12 mouse cellular contexts compared by ENCODE assay signal in the genomic region with DNA sequence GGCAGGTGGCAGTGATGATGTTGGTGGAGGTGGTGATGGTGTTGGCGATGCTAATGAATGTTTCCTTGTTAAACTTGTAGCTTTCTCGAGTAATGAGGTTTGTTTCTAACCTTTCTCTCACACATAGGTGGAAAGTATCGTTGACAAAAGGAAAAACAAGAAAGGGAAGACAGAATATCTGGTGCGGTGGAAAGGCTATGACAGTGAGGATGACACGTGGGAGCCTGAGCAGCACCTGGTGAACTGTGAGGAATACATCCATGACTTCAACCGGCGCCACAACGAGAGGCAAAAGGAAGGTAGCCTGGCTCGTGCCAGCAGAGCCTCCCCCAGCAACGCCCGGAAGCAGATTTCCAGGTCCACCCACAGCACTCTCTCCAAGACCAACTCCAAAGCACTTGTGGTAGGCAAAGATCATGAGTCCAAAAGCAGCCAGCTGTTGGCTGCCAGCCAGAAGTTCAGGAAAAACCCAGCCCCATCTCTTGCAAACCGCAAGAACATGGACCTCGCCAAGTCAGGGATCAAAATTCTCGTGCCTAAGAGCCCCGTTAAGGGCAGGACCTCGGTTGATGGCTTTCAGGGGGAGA.
DNase-seq lines count a peak whose midpoint lies in the region; ATAC-seq and TF ChIP-seq lines count a peak whose summit lies in the region.
"Had no signal": no experiment of that assay in that cellular context is flagged by ENCODE, and none has a peak within 500 bp of the region (broad histone marks: within the 10 kb centered on the region; RNA-seq: fewer than 3 reads in every experiment).

No protein-coding gene starts in this region.

- no peak for TF ChIP-seq POLR2A in limb, embryonic 14.5 days (IDR thresholded peaks at IDR 0.05; ENCODE audit: borderline replicate concordance, extremely low read depth, insufficient read depth, insufficient read length)

- H3K4me2 ChIP-seq in embryonic facial prominence, embryonic 14.5 days (ENCODE audit: low read depth, low read length) = no peak overlapping the region
- H3K4me2 ChIP-seq in heart, embryonic 14.5 days (ENCODE audit: low read length) = 0 out of 2 replicates have a peak overlapping the region, but pooled peaks have one; percentile 10
- H3K4me2 ChIP-seq in limb, embryonic 14.5 days (replicated peaks; ENCODE audit: low read depth, low read length, severe bottlenecking) = no peak overlapping the region
- H3K4me2 ChIP-seq in hindbrain, embryonic 13.5 days = no peak overlapping the region
- H3K4me2 ChIP-seq in stomach, postnatal 0 days (replicated peaks; ENCODE audit: low read depth) = no peak overlapping the region
- H3K4me2 ChIP-seq: embryonic facial prominence, embryonic 13.5 days had no signal

- no peak for TF ChIP-seq EP300 in stomach, postnatal 0 days (optimal IDR thresholded peaks at IDR 0.05)

- no peaks in the 10 kb centered on the region for H3K9me3 ChIP-seq in embryonic facial prominence, embryonic 14.5 days (ENCODE audit: control insufficient read depth, low read length)
- H3K9me3 ChIP-seq in embryonic facial prominence, embryonic 10.5 days = no peaks in the 10 kb centered on the region
- no peaks in the 10 kb centered on the region for H3K9me3 ChIP-seq in heart, embryonic 14.5 days (ENCODE audit: control insufficient read depth, low read length)
- H3K9me3 ChIP-seq in limb, embryonic 14.5 days (ENCODE audit: control insufficient read depth, low read length) = no peaks in the 10 kb centered on the region
- H3K9me3 ChIP-seq in hindbrain, embryonic 13.5 days = no peaks in the 10 kb centered on the region
- H3K9me3 ChIP-seq in stomach, postnatal 0 days (ENCODE audit: control insufficient read depth, low read length) = no peaks in the 10 kb centered on the region
- H3K9me3 ChIP-seq: embryonic facial prominence, embryonic 13.5 days had no signal

- H3K9ac ChIP-seq in embryonic facial prominence, embryonic 14.5 days (ENCODE audit: low read depth, low read length) = no peak overlapping the region
- H3K9ac ChIP-seq in heart, embryonic 14.5 days (ENCODE audit: low read length) = no peak overlapping the region
- no peak overlapping the region for H3K9ac ChIP-seq in limb, embryonic 14.5 days (ENCODE audit: low read depth, low read length, severe bottlenecking)
- H3K9ac ChIP-seq in hindbrain, embryonic 13.5 days = no peak overlapping the region
- H3K9ac ChIP-seq in stomach, postnatal 0 days (ENCODE audit: low read length) = no peak overlapping the region
- H3K9ac ChIP-seq: embryonic facial prominence, embryonic 13.5 days had no signal

- H3K27me3 ChIP-seq in embryonic facial prominence, embryonic 14.5 days (replicated peaks; ENCODE audit: control insufficient read depth, insufficient read depth, low read length) = no peaks in the 10 kb centered on the region
- H3K27me3 ChIP-seq in embryonic facial prominence, embryonic 10.5 days (replicated peaks; ENCODE audit: low read depth, poor library complexity, severe bottlenecking) = no peaks in the 10 kb centered on the region
- no peaks in the 10 kb centered on the region for H3K27me3 ChIP-seq in heart, embryonic 14.5 days (ENCODE audit: control insufficient read depth, insufficient read depth, low read length)
- no peaks in the 10 kb centered on the region for H3K27me3 ChIP-seq in limb, embryonic 14.5 days (ENCODE audit: control insufficient read depth, insufficient read depth, low read length)
- H3K27me3 ChIP-seq in hindbrain, embryonic 13.5 days = no peaks in the 10 kb centered on the region
- no peaks in the 10 kb centered on the region for H3K27me3 ChIP-seq in stomach, postnatal 0 days (ENCODE audit: control insufficient read depth, insufficient read depth, low read length)
- H3K27me3 ChIP-seq: embryonic facial prominence, embryonic 13.5 days had no signal

- peaks cover 11% of the 10 kb centered on the region for H3K4me1 ChIP-seq in embryonic facial prominence, embryonic 14.5 days (ENCODE audit: control insufficient read depth, insufficient read depth, low read length)
- H3K4me1 ChIP-seq in embryonic facial prominence, embryonic 10.5 days = peaks cover 17% of the 10 kb centered on the region
- H3K4me1 ChIP-seq in heart, embryonic 14.5 days (ENCODE audit: control insufficient read depth in 2 of 2, insufficient read depth in 2 of 2, low read length in 2 of 2) = peaks cover 18 to 48% of the 10 kb centered on the region in 2 experiments
- peaks cover 21% of the 10 kb centered on the region for H3K4me1 ChIP-seq in limb, embryonic 14.5 days (ENCODE audit: control insufficient read depth, insufficient read depth, low read length)
- peaks cover 15% of the 10 kb centered on the region for H3K4me1 ChIP-seq in hindbrain, embryonic 13.5 days (replicated peaks)
- H3K4me1 ChIP-seq in stomach, postnatal 0 days (replicated peaks; ENCODE audit: control insufficient read depth, insufficient read depth) = no peaks in the 10 kb centered on the region

- no peak overlapping the region for H3K27ac ChIP-seq in embryonic facial prominence, embryonic 14.5 days (replicated peaks; ENCODE audit: low read depth, low read length)
- H3K27ac ChIP-seq in embryonic facial prominence, embryonic 10.5 days (replicated peaks) = no peak overlapping the region
- H3K27ac ChIP-seq in heart, embryonic 14.5 days (replicated peaks in 1 of 2; ENCODE audit: control insufficient read depth in 1 of 2, insufficient read depth in 1 of 2, low read depth in 2 of 2, low read length in 2 of 2) = peak overlapping the region in 1 of 2 experiments; percentile 46; a peak in 2 of 4 replicates
- no peak overlapping the region for H3K27ac ChIP-seq in limb, embryonic 14.5 days (replicated peaks; ENCODE audit: low read depth, low read length)
- H3K27ac ChIP-seq in hindbrain, embryonic 13.5 days = no peak overlapping the region
- no peak overlapping the region for H3K27ac ChIP-seq in stomach, postnatal 0 days (replicated peaks)
- H3K27ac ChIP-seq: embryonic facial prominence, embryonic 13.5 days; macrophage had no signal

- no peak overlapping the region for H3K4me3 ChIP-seq in embryonic facial prominence, embryonic 14.5 days (ENCODE audit: low read depth, low read length)
- no peak overlapping the region for H3K4me3 ChIP-seq in embryonic facial prominence, embryonic 10.5 days
- no peak overlapping the region for H3K4me3 ChIP-seq in heart, embryonic 14.5 days (ENCODE audit: control insufficient read depth in 1 of 2, insufficient read depth in 1 of 2, low read depth in 1 of 2, low read length in 2 of 2)
- no peak overlapping the region for H3K4me3 ChIP-seq in limb, embryonic 14.5 days (replicated peaks; ENCODE audit: low read length)
- H3K4me3 ChIP-seq in hindbrain, embryonic 13.5 days = no peak overlapping the region
- H3K4me3 ChIP-seq in stomach, postnatal 0 days (ENCODE audit: low read depth, low read length) = no peak overlapping the region
- H3K4me3 ChIP-seq: embryonic facial prominence, embryonic 13.5 days had no signal

- peak; percentile 80 for DNase-seq in embryonic facial prominence, embryonic 14.5 days (ENCODE audit: low spot score)
- no peak for DNase-seq in embryonic facial prominence, embryonic 10.5 days (ENCODE audit: low spot score)
- DNase-seq in MN1 (ENCODE audit: low spot score) = peak; percentile 14
- DNase-seq in limb, embryonic 14.5 days (ENCODE audit: low spot score) = peak; percentile 52
- no peak for DNase-seq in stomach, postnatal 0 days (ENCODE audit: low spot score)
- DNase-seq: thymus, adult 18-20 months had no signal

- WGBS in embryonic facial prominence, embryonic 14.5 days = 77% methylated on average over 16 of the region's 16 CpGs
- 94% methylated on average over 16 of the region's 16 CpGs for WGBS in embryonic facial prominence, embryonic 10.5 days
- 56% methylated on average over 16 of the region's 16 CpGs for WGBS in heart, embryonic 14.5 days
- WGBS in limb, embryonic 14.5 days = 55% methylated on average over 16 of the region's 16 CpGs
- 95% methylated on average over 16 of the region's 16 CpGs for WGBS in hindbrain, embryonic 13.5 days
- 75% methylated on average over 16 of the region's 16 CpGs for WGBS in stomach, postnatal 0 days

- TF ChIP-seq CTCF in stomach, postnatal 0 days (IDR thresholded peaks at IDR 0.05; ENCODE audit: low read depth) = no peak

- peak; percentile 48; the same call in 1 of the 2 replicates for ATAC-seq in embryonic facial prominence, embryonic 14.5 days (ENCODE audit: low read depth)
- ATAC-seq in heart, embryonic 14.5 days (ENCODE audit: insufficient number of reproducible peaks, insufficient read depth, low FRiP score, low read depth) = no peak
- ATAC-seq in limb, embryonic 14.5 days (ENCODE audit: low FRiP score, low read depth) = no peak
- no peak for ATAC-seq in monocyte, adult 5-6 weeks (replicated peaks; ENCODE audit: insufficient number of reproducible peaks, low FRiP score, low TSS enrichment, poor library complexity, severe bottlenecking)
- no peak for ATAC-seq in hindbrain, embryonic 13.5 days (ENCODE audit: low FRiP score)
- ATAC-seq in stomach, postnatal 0 days (ENCODE audit: low FRiP score, low TSS enrichment) = no peak
- ATAC-seq: CD4-positive, CD25-positive, alpha-beta regulatory T cell, adult 4 months had no signal

- peaks cover 42% of the 10 kb centered on the region for H3K36me3 ChIP-seq in embryonic facial prominence, embryonic 14.5 days (ENCODE audit: control insufficient read depth, insufficient read depth, low read length)
- peaks cover 52% of the 10 kb centered on the region for H3K36me3 ChIP-seq in embryonic facial prominence, embryonic 10.5 days (replicated peaks)
- peaks cover 38% of the 10 kb centered on the region for H3K36me3 ChIP-seq in heart, embryonic 14.5 days (ENCODE audit: control insufficient read depth, insufficient read depth, low read length)
- H3K36me3 ChIP-seq in limb, embryonic 14.5 days (ENCODE audit: control insufficient read depth, insufficient read depth, low read length) = peaks cover 29% of the 10 kb centered on the region
- H3K36me3 ChIP-seq in hindbrain, embryonic 13.5 days = peaks cover 31% of the 10 kb centered on the region
- peaks cover 8% of the 10 kb centered on the region; the same call in 1 of the 2 replicates for H3K36me3 ChIP-seq in stomach, postnatal 0 days (ENCODE audit: control insufficient read depth, insufficient read depth, low read length)

Comparison
In these comparisons a context has a peak if more than half of its experiments do, and no peak if none do; other contexts are left out.
1. DNase-seq: peak in embryonic facial prominence, embryonic 14.5 days (single experiment), MN1 (single experiment) and limb, embryonic 14.5 days (single experiment); none in embryonic facial prominence, embryonic 10.5 days (single experiment) and stomach, postnatal 0 days (single experiment).